Mouse (Mus musculus) kidney, adult 2 months (tissue): ENCODE data around the gene Pcbp2.

Experiments used
- CTCF ChIP-seq: fragments of 200-500 bp; conservative IDR thresholded peaks from 2 replicates; pipeline ENCODE4 v1.5.1; 2011; ENCODE audit warnings: low read depth, mild to moderate bottlenecking, control low read depth, low read length, moderate library complexity, mixed read lengths; ENCODE audit not compliant: insufficient read depth, insufficient read length
- POLR2A ChIP-seq: fragments of 200-500 bp; IDR thresholded peaks from one replicate; pipeline ENCODE4 v1.6.1; 2011; ENCODE audit warnings: low read depth, low read length, control low read depth

- TF ChIP-seq CTCF (peak; percentile 83), POLR2A (no peak)
Measured at GRCm38 (mm10) chr15:102470183-102470604, at the start of gene Pcbp2.
